Mouse (Mus musculus): ENCODE measurements at regions not wholly inside any gene's neighbourhood (a gene's known extent, or its start where the extent isn't known, plus 50 kb on each side); places are given as distances from the start of the nearest gene placed in this dataset.

DNA sequence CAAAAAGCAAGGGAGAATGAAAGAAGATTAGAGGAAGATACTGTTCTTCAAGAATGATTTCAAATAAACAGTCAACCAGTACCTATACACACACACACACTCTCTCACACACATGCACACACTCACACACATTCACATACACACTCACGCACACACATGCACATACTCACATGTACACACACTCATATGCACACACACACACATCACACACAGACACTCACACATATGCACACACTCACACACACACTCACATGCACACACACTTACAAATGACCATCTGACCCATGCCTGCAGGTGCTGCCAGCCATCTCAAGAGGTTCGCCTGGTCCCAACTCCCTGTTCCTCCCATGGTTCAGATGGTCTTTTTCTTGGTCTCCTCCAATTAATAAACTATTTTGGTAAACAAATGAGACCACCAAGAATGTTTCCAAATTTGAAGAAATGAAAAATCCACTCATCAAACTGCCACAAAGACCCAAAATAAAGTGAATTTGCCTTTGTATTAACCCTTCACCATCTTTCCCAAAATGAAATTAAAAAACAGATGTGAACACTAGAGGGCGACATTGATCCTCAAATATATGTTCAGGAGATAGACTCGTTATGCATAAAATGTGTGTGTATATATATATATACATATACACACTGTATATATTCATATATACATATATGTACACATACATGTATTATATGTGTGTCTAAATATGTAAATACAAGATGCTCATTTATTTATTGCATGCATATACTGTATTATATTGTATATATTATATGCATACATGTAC, 150.3 kb upstream of the Ank start:
- Histone ChIP-seq H3K4me3 (no peak overlapping the region), H3K27me3 (no peaks in the 10 kb centered on the region), H3K9me3 (replicated peaks) (no peaks in the 10 kb centered on the region), H3K4me1 (no peaks in the 10 kb centered on the region), H3K9ac (no peak overlapping the region), H3K27ac (no peak overlapping the region), H3K4me2 (replicated peaks) (no peak overlapping the region), H3K36me3 (no peaks in the 10 kb centered on the region)
- peak; percentile 60; the same call in 1 of the 2 replicates for ATAC-seq (ENCODE audit: low FRiP score)
- 52% methylated on average over 4 of the region's 4 CpGs for WGBS

DNA sequence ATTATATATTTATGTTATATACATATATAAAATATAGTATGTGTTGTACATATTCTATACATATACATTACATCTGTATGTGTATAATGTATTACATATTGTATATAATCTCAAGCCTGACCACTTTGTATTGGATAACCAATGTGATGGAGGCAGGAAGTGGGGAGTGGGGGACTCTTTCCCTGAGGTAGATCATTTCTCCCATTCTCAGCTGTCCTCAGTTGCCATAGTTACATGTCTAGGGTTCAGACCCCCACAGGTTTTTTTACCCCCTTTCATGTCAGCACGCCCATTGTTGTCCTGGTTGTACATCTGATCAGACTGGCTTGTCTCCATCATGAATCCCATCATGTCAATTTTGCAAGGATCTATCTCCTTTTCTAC, 149.7 kb upstream of the Ank start:
- ATAC-seq (ENCODE audit: low FRiP score): 0 out of 2 replicates have a peak, but pooled peaks have one; percentile 22

DNA sequence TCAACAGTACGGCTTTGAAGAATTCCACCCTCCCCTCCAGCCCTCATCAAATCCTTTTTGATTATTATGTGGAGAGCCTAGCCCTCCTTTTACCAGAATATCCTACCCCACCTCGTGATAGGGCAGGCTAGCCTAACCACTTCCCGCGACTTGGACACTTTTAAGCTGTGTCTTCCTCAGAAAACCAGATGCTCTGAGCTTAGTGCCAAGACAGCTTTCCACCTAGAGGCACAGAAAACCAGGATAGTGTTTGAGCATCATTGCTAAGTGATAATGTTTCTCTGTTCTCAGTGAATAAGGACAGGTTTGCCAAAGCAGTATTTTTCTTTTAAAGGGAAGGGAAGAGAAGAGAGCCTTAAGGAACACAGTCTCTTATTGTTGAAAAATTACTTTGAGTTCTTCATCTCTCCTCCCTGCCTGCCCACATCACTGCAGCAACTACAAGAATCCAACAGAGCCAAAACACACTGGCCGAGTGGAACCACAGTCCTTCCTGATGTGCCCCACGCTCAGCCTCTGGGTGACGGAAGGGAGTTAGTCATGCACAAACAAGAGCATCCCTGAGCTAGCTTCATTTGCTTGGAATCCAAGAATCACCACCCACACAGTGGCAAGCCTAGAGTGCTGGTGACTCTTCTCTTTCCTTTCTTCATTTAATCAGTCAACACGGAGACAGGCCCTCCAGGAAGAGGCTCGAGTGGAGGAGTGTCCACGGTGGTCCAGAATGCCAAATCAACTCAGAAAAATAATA, 144.4 kb upstream of the Ank start:
- ATAC-seq (ENCODE audit: low FRiP score): no peak
- Histone ChIP-seq H3K4me3 (no peak overlapping the region), H3K9me3 (replicated peaks) (no peaks in the 10 kb centered on the region), H3K4me2 (replicated peaks) (no peak overlapping the region), H3K9ac (no peak overlapping the region), H3K27ac (no peak overlapping the region), H3K36me3 (no peaks in the 10 kb centered on the region), H3K27me3 (no peaks in the 10 kb centered on the region), H3K4me1 (0 out of 2 replicates have a peak, but pooled peaks cover 5% of the 10 kb centered on the region)
- WGBS: 79% methylated on average over 10 of the region's 10 CpGs

More for the DNA sequence above, 149.7 kb upstream of the Ank start:
- H3K27me3 ChIP-seq: no peaks in the 10 kb centered on the region
- H3K4me3 ChIP-seq: no peak overlapping the region
- H3K4me1 ChIP-seq: no peaks in the 10 kb centered on the region
- no peaks in the 10 kb centered on the region for H3K9me3 ChIP-seq (replicated peaks)
- no peaks in the 10 kb centered on the region for H3K36me3 ChIP-seq
- WGBS: 80% methylated on average over 1 of the region's 1 CpGs
- H3K9ac ChIP-seq: no peak overlapping the region
- H3K4me2 ChIP-seq (replicated peaks): no peak overlapping the region
- H3K27ac ChIP-seq: no peak overlapping the region

DNA sequence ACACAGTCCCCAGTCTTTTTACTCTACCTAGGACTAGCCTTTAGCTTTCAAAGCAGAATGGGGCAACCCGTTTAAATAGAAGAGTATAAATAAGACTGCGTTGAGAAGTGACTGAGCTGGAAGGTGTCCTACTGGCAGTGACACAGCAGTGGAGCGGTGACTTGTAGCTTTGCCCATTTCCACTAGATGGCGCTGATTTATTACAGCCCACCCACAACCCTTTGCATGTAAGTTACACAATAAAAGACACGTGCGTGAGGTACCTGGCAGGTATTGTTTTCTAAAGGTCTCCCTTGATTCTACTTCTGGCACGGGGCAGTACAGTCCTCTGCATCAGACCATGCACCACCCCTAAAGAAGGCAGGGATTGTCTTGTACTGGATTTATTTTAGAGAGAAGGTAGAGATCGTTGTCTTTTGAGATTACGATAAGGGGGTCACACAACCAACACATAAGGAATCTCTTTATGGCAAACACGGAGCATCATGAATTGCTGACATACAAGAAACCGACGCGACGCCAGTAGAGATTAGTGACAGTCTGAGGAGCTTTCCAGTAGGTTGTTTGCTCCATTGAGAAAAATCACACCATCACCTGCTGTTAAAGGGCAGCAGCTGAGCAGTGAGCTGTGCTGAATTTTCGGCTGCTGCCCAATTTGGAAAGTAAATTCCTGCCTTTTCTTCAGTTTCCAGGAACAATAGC, 140.5 kb upstream of the Ank start:
- 28% methylated on average over 15 of the region's 15 CpGs for WGBS
- Histone ChIP-seq H3K4me2 (replicated peaks) (no peak overlapping the region), H3K9me3 (replicated peaks) (no peaks in the 10 kb centered on the region), H3K9ac (no peak overlapping the region), H3K36me3 (no peaks in the 10 kb centered on the region), H3K4me3 (no peak overlapping the region), H3K27ac (no peak overlapping the region), H3K27me3 (no peaks in the 10 kb centered on the region), H3K4me1 (0 out of 2 replicates have a peak, but pooled peaks cover 5% of the 10 kb centered on the region)
- peak; percentile 89 for ATAC-seq (ENCODE audit: low FRiP score)

DNA sequence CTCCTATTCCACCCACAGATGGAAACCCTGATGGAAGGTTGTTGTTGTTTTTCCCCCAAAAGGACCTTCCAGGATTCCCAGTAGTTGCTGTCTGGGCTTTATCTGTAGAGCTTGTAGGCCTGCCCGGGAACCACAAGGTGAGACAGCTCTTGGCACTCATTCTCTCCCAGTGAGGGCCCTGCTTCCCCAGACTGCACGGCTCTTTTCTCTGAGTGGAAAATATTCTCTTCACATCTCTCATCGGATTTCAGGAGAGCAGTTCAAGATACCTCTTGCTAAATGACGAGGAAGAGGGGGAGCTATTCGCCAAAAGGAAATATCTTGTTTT, 140.0 kb upstream of the Ank start:
- 0 out of 2 replicates have a peak, but pooled peaks cover 5% of the 10 kb centered on the region for H3K4me1 ChIP-seq
- H3K9me3 ChIP-seq (replicated peaks): no peaks in the 10 kb centered on the region
- H3K9ac ChIP-seq: no peak overlapping the region
- H3K4me3 ChIP-seq: no peak overlapping the region
- no peak for ATAC-seq (ENCODE audit: low FRiP score)
- no peak overlapping the region for H3K27ac ChIP-seq
- no peak overlapping the region for H3K4me2 ChIP-seq (replicated peaks)
- no peaks in the 10 kb centered on the region for H3K27me3 ChIP-seq
- WGBS: 69% methylated on average over 5 of the region's 5 CpGs
- H3K36me3 ChIP-seq: no peaks in the 10 kb centered on the region

DNA sequence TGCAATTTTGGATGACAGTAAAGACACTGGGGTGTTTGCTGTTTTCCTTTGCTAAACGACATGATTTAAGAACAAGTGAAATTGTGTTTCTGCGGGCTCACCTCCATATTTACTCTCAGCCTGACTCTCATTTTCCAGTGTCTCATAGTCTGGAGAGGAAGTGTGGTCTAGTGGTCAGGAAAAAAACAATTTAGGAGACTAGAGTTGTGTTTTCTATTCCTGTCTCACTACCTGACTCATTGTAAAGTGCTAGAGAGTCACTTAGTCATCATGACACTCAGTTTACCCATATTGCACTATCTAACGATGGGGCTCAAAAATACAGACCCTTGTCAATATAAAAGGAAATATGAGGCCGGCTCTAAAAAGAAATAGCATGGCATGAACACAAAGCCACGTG, 138.7 kb upstream of the Ank start:
- no peaks in the 10 kb centered on the region for H3K36me3 ChIP-seq
- H3K4me2 ChIP-seq (replicated peaks): no peak overlapping the region
- no peaks in the 10 kb centered on the region for H3K9me3 ChIP-seq (replicated peaks)
- ATAC-seq (ENCODE audit: low FRiP score): no peak
- H3K4me3 ChIP-seq: no peak overlapping the region
- 0 out of 2 replicates have a peak, but pooled peaks cover 5% of the 10 kb centered on the region for H3K4me1 ChIP-seq
- no peaks in the 10 kb centered on the region for H3K27me3 ChIP-seq
- no peak overlapping the region for H3K9ac ChIP-seq
- 87% methylated on average over 5 of the region's 5 CpGs for WGBS
- H3K27ac ChIP-seq: no peak overlapping the region

DNA sequence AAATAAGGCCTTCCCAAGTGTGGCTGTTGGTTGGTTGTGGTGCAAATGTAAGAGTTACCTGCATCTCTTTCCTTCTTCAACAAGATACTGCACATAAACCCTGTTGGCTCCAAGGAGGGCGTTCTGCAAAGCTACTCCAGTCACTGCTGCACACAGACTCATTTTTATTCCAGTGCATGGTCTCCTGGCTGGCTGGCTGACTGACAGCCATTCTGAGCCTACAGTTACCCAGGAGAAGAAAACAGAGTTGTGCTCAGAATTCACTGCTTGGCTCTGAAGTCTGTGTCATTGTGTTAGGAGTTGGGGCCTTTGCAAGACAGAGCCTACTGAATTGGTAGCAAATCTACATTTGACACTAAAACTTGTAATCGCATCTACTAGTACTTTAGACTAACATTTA, 138.0 kb upstream of the Ank start:
- WGBS: 86% methylated on average over 2 of the region's 2 CpGs
- H3K4me2 ChIP-seq (replicated peaks): no peak overlapping the region
- no peak overlapping the region for H3K9ac ChIP-seq
- H3K9me3 ChIP-seq (replicated peaks): no peaks in the 10 kb centered on the region
- H3K36me3 ChIP-seq: no peaks in the 10 kb centered on the region
- H3K4me3 ChIP-seq: no peak overlapping the region
- ATAC-seq (ENCODE audit: low FRiP score): no peak
- H3K27ac ChIP-seq: no peak overlapping the region
- H3K4me1 ChIP-seq: 0 out of 2 replicates have a peak, but pooled peaks cover 5% of the 10 kb centered on the region
- H3K27me3 ChIP-seq: no peaks in the 10 kb centered on the region

DNA sequence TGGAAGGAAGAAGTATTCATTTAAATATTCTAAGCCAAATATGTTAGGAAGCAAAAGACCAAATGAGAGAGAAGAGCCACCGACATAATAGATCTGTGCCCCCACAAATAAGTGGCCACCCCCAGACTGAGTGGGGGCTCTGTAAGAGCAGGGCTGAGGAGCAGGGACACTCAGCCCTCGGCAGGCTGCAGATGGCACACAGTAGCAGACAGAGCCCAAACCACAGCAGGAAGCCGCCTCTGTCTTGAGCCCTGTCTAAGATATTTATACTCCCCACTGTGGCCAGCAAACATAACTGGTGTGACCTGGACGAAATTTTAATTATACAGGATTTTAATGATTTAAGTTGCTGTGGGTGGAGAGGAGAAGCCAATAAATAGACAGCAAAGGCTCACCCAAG, 126.4 kb upstream of the Ank start:
- H3K27ac ChIP-seq: no peak overlapping the region
- H3K9ac ChIP-seq: no peak overlapping the region
- no peaks in the 10 kb centered on the region for H3K27me3 ChIP-seq
- H3K9me3 ChIP-seq (replicated peaks): no peaks in the 10 kb centered on the region
- no peaks in the 10 kb centered on the region for H3K36me3 ChIP-seq
- H3K4me2 ChIP-seq (replicated peaks): no peak overlapping the region
- ATAC-seq (ENCODE audit: low FRiP score): no peak
- 67% methylated on average over 4 of the region's 4 CpGs for WGBS
- H3K4me1 ChIP-seq: no peaks in the 10 kb centered on the region
- no peak overlapping the region for H3K4me3 ChIP-seq

DNA sequence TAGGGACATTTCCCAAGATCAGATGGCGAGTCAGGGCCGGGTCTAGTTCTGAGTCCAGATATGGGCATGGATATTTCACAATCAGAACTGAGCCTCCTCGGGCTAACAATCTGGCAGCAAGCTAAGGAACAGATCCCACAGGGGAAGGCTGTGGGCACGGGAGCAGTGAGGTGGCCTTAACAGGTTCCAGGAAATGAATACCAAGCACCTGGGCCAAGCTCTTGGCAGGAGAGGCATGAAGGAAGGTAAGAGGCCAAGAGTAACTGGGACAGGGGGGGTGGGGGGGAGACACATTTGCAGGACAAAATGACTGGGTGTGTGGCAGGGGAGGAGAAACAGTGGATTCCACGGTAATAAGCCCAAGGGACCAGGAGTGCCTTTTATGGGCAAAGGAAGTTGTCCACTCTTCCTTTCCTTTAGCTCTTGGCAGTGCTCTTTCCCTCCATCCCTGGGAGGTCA, 124.9 kb upstream of the Ank start:
- H3K27ac ChIP-seq: no peak overlapping the region
- H3K27me3 ChIP-seq: no peaks in the 10 kb centered on the region
- no peak overlapping the region for H3K9ac ChIP-seq
- H3K36me3 ChIP-seq: no peaks in the 10 kb centered on the region
- no peak overlapping the region for H3K4me2 ChIP-seq (replicated peaks)
- H3K4me1 ChIP-seq: no peaks in the 10 kb centered on the region
- 78% methylated on average over 5 of the region's 5 CpGs for WGBS
- H3K4me3 ChIP-seq: no peak overlapping the region
- no peak for ATAC-seq (ENCODE audit: low FRiP score)
- H3K9me3 ChIP-seq (replicated peaks): no peaks in the 10 kb centered on the region

DNA sequence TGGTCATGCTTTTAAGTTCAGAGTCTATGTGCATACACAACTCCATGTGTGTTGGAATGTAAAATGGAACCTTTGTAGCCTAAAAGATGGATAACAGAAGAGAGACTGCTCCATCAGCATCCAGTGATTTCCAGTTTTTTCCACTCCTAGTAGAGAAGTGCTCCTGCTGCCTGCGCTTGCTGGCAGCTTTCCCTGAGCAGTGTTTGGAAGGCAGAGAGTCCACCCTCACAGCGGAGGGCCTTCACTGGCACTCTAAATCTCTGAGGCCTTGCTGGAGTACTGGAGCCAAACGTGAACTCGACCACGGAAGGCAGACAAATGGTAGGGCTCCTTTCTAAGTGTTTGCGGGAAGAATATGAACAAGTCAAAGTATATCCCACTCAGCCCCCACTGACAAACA, 108.0 kb upstream of the Ank start:
- no peaks in the 10 kb centered on the region for H3K4me1 ChIP-seq
- no peak for ATAC-seq (ENCODE audit: low FRiP score)
- no peaks in the 10 kb centered on the region for H3K36me3 ChIP-seq
- H3K9me3 ChIP-seq (replicated peaks): no peaks in the 10 kb centered on the region
- WGBS: 76% methylated on average over 6 of the region's 6 CpGs
- H3K4me3 ChIP-seq: no peak overlapping the region
- no peak overlapping the region for H3K27ac ChIP-seq
- H3K27me3 ChIP-seq: no peaks in the 10 kb centered on the region
- no peak overlapping the region for H3K4me2 ChIP-seq (replicated peaks)
- no peak overlapping the region for H3K9ac ChIP-seq

DNA sequence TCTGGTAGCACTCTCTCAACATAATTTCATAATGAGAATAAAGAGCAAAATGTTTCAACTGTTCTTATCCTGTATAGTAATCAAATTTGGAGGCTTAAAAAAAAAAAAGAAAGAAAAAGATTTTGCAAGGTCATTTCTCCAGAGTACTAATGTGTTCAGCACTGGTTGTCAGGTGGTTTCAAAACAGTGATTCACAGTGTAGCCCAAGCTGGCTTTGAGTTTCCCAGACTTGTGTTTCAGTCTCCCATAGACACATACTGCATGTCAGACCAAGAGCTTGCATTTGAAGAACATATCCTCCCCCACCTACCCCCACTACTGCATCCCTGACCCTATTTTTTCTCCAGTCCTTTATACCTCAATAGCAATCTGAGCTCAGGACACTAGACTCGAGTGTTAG, 107.2 kb upstream of the Ank start:
- 67% methylated on average over 1 of the region's 1 CpGs for WGBS
- no peak overlapping the region for H3K4me3 ChIP-seq
- ATAC-seq (ENCODE audit: low FRiP score): no peak

DNA sequence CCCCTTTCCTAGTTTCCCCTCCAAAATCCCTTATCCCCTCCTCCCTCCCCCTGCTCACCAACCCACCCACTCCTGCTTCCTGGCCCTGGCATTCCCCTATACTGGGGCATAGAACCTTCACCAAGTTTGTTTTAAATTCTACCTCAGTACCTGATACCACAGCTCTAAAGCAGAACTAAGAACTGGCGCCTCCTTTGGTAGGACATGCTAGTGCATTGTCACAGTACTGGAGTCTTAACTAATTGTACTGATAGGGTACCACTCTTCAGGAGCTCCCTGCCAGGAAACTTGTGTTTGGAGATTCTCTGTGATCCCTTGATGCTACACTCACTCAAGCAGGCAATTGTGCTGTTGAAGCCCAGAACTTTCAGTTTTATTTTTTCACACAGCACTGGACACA, 92.0 kb upstream of the Ank start:
- WGBS: 64% methylated on average over 1 of the region's 1 CpGs
- Histone ChIP-seq H3K27ac (no peak overlapping the region), H3K4me2 (replicated peaks) (no peak overlapping the region), H3K4me1 (no peaks in the 10 kb centered on the region), H3K36me3 (no peaks in the 10 kb centered on the region), H3K9ac (no peak overlapping the region), H3K4me3 (no peak overlapping the region), H3K27me3 (no peaks in the 10 kb centered on the region), H3K9me3 (replicated peaks) (no peaks in the 10 kb centered on the region)
- no peak for ATAC-seq (ENCODE audit: low FRiP score)

More for the DNA sequence above, 107.2 kb upstream of the Ank start:
- H3K27me3 ChIP-seq: no peaks in the 10 kb centered on the region
- H3K36me3 ChIP-seq: no peaks in the 10 kb centered on the region
- H3K4me1 ChIP-seq: no peaks in the 10 kb centered on the region
- H3K9ac ChIP-seq: no peak overlapping the region
- no peaks in the 10 kb centered on the region for H3K9me3 ChIP-seq (replicated peaks)
- no peak overlapping the region for H3K4me2 ChIP-seq (replicated peaks)
- no peak overlapping the region for H3K27ac ChIP-seq
